Mouse (Mus musculus) MEL (cell line): ENCODE data around the gene Gm45521. TPM values are rescaled to one million over a fixed set of nuclear protein-coding genes. Genes with fewer than 3 reads are reported as not detected.

Experiments used
- DNase-seq: peaks from one replicate; pipeline ENCODE4 v3.0.0; 2011; ENCODE audit warnings: low read depth, low spot score
- H3K27ac ChIP-seq: 2 replicates; pipeline ENCODE4 v1.5.1; 2012; ENCODE audit warnings: low read depth, mild to moderate bottlenecking, control low read depth, low read length, moderate library complexity; ENCODE audit not compliant: control insufficient read depth
- H3K27me3 ChIP-seq, 2 experiments: fragments of 150-350 bp in 1 of 2; sonication (generic) in 1 of 2; 2 replicates each; pipeline ENCODE4 v1.6.1; 2012; ENCODE audit warnings: low read length in 2 of 2, mild to moderate bottlenecking in 2 of 2, improper control_type of control experiment in 1 of 2, moderate library complexity in 1 of 2; ENCODE audit not compliant: insufficient read depth in 2 of 2, control insufficient read depth in 1 of 2
- H3K36me3 ChIP-seq, 2 experiments: 2 replicates each; pipeline ENCODE4 v1.6.1; 2012 to 2014; ENCODE audit warnings: low read length in 2 of 2, improper control_type of control experiment in 1 of 2, inconsistent platforms in 1 of 2, mild to moderate bottlenecking in 1 of 2; ENCODE audit not compliant: insufficient read depth in 2 of 2, control insufficient read depth in 1 of 2
- H3K4me1 ChIP-seq, 2 experiments: fragments of 150-350 bp in 1 of 2; sonication (generic) in 1 of 2; 2 replicates each; pipeline ENCODE4 v1.6.1; 2012; ENCODE audit warnings: low read length in 2 of 2, improper control_type of control experiment in 1 of 2, mild to moderate bottlenecking in 1 of 2; ENCODE audit not compliant: insufficient read depth in 2 of 2, control insufficient read depth in 1 of 2
- H3K4me3 ChIP-seq, 2 experiments: fragments of 150-350 bp in 1 of 2; sonication (generic) in 1 of 2; 2 replicates each; pipeline ENCODE4 v1.5.1; 2012; ENCODE audit warnings: low read depth in 2 of 2, low read length in 2 of 2, mild to moderate bottlenecking in 2 of 2, moderate library complexity in 2 of 2, control low read depth in 1 of 2, improper control_type of control experiment in 1 of 2; ENCODE audit not compliant: control insufficient read depth in 1 of 2, insufficient read depth in 1 of 2
- H3K79me2 ChIP-seq: 2 replicates; pipeline ENCODE4 v1.6.1; 2012; ENCODE audit warnings: mild to moderate bottlenecking, low read length, moderate library complexity; ENCODE audit not compliant: control insufficient read depth, poor library complexity, insufficient read depth
- H3K9ac ChIP-seq: 2 replicates; pipeline ENCODE4 v1.6.1; 2012; ENCODE audit warnings: low read depth, mild to moderate bottlenecking, control low read depth, low read length, moderate library complexity; ENCODE audit not compliant: control insufficient read depth, poor library complexity, severe bottlenecking
- H3K9me3 ChIP-seq: fragments of 150-350 bp; sonication (generic); replicated peaks from 2 replicates; pipeline ENCODE4 v1.6.1; 2012; ENCODE audit warnings: mild to moderate bottlenecking, low read length, improper control_type of control experiment, moderate library complexity; ENCODE audit not compliant: insufficient read depth
- BHLHE40 ChIP-seq: IDR thresholded peaks from 2 replicates; pipeline ENCODE4 v1.6.1; 2012; ENCODE audit warnings: low read depth, mild to moderate bottlenecking, inconsistent platforms, low read length, improper control_type of control experiment, borderline replicate concordance
- CHD1 ChIP-seq: IDR thresholded peaks from 2 replicates; pipeline ENCODE4 v1.6.1; 2012; ENCODE audit warnings: low read depth, mild to moderate bottlenecking, inconsistent platforms, low read length, improper control_type of control experiment
- CTCF ChIP-seq, 3 experiments: IDR thresholded peaks in 2 of 3; conservative IDR thresholded peaks in 1 of 3; 2 replicates each; pipeline ENCODE4 v1.5.1; 2011 to 2012; ENCODE audit warnings: low read length in 3 of 3, low read depth in 2 of 3, mild to moderate bottlenecking in 2 of 3, improper control_type of control experiment in 1 of 3, inconsistent platforms in 1 of 3, mixed read lengths in 1 of 3, moderate library complexity in 1 of 3; ENCODE audit not compliant: control insufficient read depth in 1 of 3, insufficient read depth in 1 of 3, poor library complexity in 1 of 3, severe bottlenecking in 1 of 3
- E2F4 ChIP-seq: IDR thresholded peaks from 2 replicates; pipeline ENCODE4 v1.6.1; 2011; ENCODE audit warnings: low read depth, low read length, improper control_type of control experiment, borderline replicate concordance
- ELF1 ChIP-seq: IDR thresholded peaks from 2 replicates; pipeline ENCODE4 v1.6.1; 2014; ENCODE audit warnings: low read depth, mild to moderate bottlenecking, inconsistent platforms, low read length, improper control_type of control experiment, moderate library complexity
- EP300 ChIP-seq, 2 experiments: IDR thresholded peaks; 2 replicates each; pipeline ENCODE4 v1.6.1; 2011; ENCODE audit warnings: improper control_type of control experiment in 2 of 2, low read length in 2 of 2, low read depth in 1 of 2, mild to moderate bottlenecking in 1 of 2
- ETS1 ChIP-seq: IDR thresholded peaks from 2 replicates; pipeline ENCODE4 v1.6.1; 2012; ENCODE audit warnings: low read depth, mild to moderate bottlenecking, inconsistent platforms, low read length, improper control_type of control experiment, moderate library complexity
- GABPA ChIP-seq: IDR thresholded peaks from 2 replicates; pipeline ENCODE4 v1.6.1; 2012; ENCODE audit warnings: low read depth, mild to moderate bottlenecking, inconsistent platforms, low read length, improper control_type of control experiment, moderate library complexity
- GATA1 ChIP-seq: IDR thresholded peaks from 2 replicates; pipeline ENCODE4 v1.6.1; 2011; ENCODE audit warnings: low read depth, low read length, improper control_type of control experiment
- HCFC1 ChIP-seq: IDR thresholded peaks from 2 replicates; pipeline ENCODE4 v1.6.1; 2012; ENCODE audit warnings: low read depth, mild to moderate bottlenecking, inconsistent platforms, low read length, improper control_type of control experiment, moderate library complexity
- JUND ChIP-seq: IDR thresholded peaks from 2 replicates; pipeline ENCODE4 v1.6.1; 2011; ENCODE audit warnings: low read depth, mild to moderate bottlenecking, improper control_type of control experiment, low read length
- MAFK ChIP-seq: IDR thresholded peaks from 2 replicates; pipeline ENCODE4 v1.6.1; 2011; ENCODE audit warnings: low read depth, mild to moderate bottlenecking, low read length, improper control_type of control experiment, borderline replicate concordance
- MAX ChIP-seq: IDR thresholded peaks from 2 replicates; pipeline ENCODE4 v1.6.1; 2011; ENCODE audit warnings: low read length, improper control_type of control experiment
- MEF2A ChIP-seq: IDR thresholded peaks from 2 replicates; pipeline ENCODE4 v1.6.1; 2014; ENCODE audit warnings: low read depth, mild to moderate bottlenecking, inconsistent platforms, low read length, improper control_type of control experiment; ENCODE audit not compliant: poor library complexity, insufficient replicate concordance, severe bottlenecking; ENCODE audit errors: extremely low read depth
- MXI1 ChIP-seq: IDR thresholded peaks from 2 replicates; pipeline ENCODE4 v1.6.1; 2011; ENCODE audit warnings: mild to moderate bottlenecking, low read depth, low read length, improper control_type of control experiment
- MYB ChIP-seq: IDR thresholded peaks from 2 replicates; pipeline ENCODE4 v1.6.1; 2011; ENCODE audit warnings: mild to moderate bottlenecking, low read depth, low read length, improper control_type of control experiment
- NRF1 ChIP-seq: IDR thresholded peaks from 2 replicates; pipeline ENCODE4 v1.6.1; 2014; ENCODE audit warnings: low read depth, mild to moderate bottlenecking, inconsistent platforms, low read length, improper control_type of control experiment, moderate library complexity; ENCODE audit not compliant: poor library complexity, insufficient read depth, severe bottlenecking
- POLR2AphosphoS2 ChIP-seq: IDR thresholded peaks from 2 replicates; pipeline ENCODE4 v1.6.1; 2011; ENCODE audit warnings: low read length, improper control_type of control experiment
- RAD21 ChIP-seq: IDR thresholded peaks from 2 replicates; pipeline ENCODE4 v1.6.1; 2011; ENCODE audit warnings: mild to moderate bottlenecking, low read depth, low read length, improper control_type of control experiment
- TCF12 ChIP-seq: IDR thresholded peaks from 2 replicates; pipeline ENCODE4 v1.6.1; 2014; ENCODE audit warnings: low read depth, mild to moderate bottlenecking, inconsistent platforms, low read length, improper control_type of control experiment, moderate library complexity
- UBTF ChIP-seq: IDR thresholded peaks from 2 replicates; pipeline ENCODE4 v1.6.1; 2012; ENCODE audit warnings: low read depth, mild to moderate bottlenecking, inconsistent platforms, low read length, improper control_type of control experiment, moderate library complexity, borderline replicate concordance; ENCODE audit not compliant: insufficient read depth
- USF1 ChIP-seq: IDR thresholded peaks from 2 replicates; pipeline ENCODE4 v1.6.1; 2014; ENCODE audit warnings: low read depth, mild to moderate bottlenecking, inconsistent platforms, low read length, improper control_type of control experiment, moderate library complexity
- ZMIZ1 ChIP-seq: IDR thresholded peaks from 2 replicates; pipeline ENCODE4 v1.6.1; 2012; ENCODE audit warnings: low read depth, mild to moderate bottlenecking, inconsistent platforms, low read length, improper control_type of control experiment, moderate library complexity
- ZNF384 ChIP-seq: IDR thresholded peaks from 2 replicates; pipeline ENCODE4 v1.6.1; 2012; ENCODE audit warnings: low read depth, mild to moderate bottlenecking, inconsistent platforms, low read length, improper control_type of control experiment
- polyA plus RNA-seq, 2 experiments: library from polyadenylated mRNA; stranded (reverse) in 1 of 2; unstranded in 1 of 2; fragments of >175 nt in 1 of 2; fragments of >200 nt in 1 of 2; gene quantifications; 2 replicates each; pipeline versions ENCODE4 v1.2.1 to v1.2.4; 2012; ENCODE audit warnings: low replicate concordance in 2 of 2, low read depth in 1 of 2; ENCODE audit not compliant: insufficient read length in 2 of 2, insufficient read depth in 1 of 2, missing spikeins in 1 of 2
- total RNA-seq: library from RNA; depleted of rRNA; stranded (reverse); fragments of 300-350 nt; gene quantifications from 2 replicates; pipeline ENCODE4 v1.2.3, GENCODE M21; 2012

Gm45521 gene
- total and polyA plus RNA-seq, 3 experiments = not detected

DNA sequence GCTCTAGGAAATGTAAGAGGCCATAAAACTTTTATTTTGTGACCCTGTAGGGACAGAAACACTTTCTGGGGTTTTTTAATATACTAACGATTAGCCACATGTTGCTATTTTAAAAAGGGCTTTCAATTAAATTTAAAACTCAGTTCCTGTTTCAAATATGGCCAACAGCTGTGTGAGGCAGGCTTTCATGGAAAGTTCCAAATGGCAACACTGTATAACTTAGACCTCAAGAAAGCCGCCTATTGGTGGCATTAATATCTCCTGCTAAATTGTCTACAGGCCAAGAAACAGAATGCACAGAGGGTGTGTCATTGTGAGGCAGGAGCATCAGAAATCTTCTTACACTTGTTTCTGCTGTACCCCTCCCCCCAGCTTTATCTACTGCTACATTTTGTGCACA is 50.4 kb downstream of the Gm45521 start:
- TF ChIP-seq GATA1 (no peak), ETS1 (no peak), GABPA (no peak), MAFK (no peak), ELF1 (no peak), CHD1 (no peak), ZMIZ1 (no peak), JUND (no peak), MEF2A (no peak), EP300 (IDR thresholded peaks at IDR 0.05; ENCODE audit: low read depth in 1 of 2, low read length in 2 of 2) (no peak), NRF1 (no peak), BHLHE40 (no peak), MYB (no peak), ZNF384 (no peak), HCFC1 (no peak), MAX (no peak)
- H3K4me1 ChIP-seq = no peaks in the 10 kb centered on the region
- H3K79me2 ChIP-seq = no peaks in the 10 kb centered on the region
- DNase-seq = no peak
- no peak overlapping the region for H3K4me3 ChIP-seq
- H3K9ac ChIP-seq = no peak overlapping the region
- H3K27ac ChIP-seq = no peak overlapping the region
- no peaks in the 10 kb centered on the region for H3K9me3 ChIP-seq
- H3K36me3 ChIP-seq = no peaks in the 10 kb centered on the region
- 0 out of 4 replicates have a peak, but pooled peaks cover 0 to 2% of the 10 kb centered on the region in 2 experiments for H3K27me3 ChIP-seq

DNA sequence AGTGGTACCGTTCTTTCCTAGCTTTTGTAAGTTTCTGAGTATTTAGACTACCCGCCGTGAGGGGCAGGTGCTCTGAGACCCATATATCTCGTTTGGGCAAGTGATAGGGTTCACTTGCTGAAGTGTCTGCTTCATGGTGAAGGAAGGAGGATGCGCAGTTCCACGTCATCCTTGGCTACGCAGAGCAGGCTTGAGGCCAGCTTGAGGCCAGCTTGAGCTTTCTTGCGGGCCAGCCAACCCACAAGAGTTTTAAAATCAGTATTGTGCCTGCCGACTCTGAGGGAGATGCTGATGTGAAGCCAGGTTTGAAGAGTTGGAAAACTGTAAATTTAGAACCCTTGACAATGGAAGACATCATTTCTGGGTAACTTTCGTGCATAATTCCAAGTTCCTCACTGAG is 50.8 kb downstream of the Gm45521 start:
- no peaks in the 10 kb centered on the region for H3K9me3 ChIP-seq
- DNase-seq = no peak
- no peak overlapping the region for H3K4me3 ChIP-seq
- TF ChIP-seq CTCF (IDR thresholded peaks at IDR 0.05 in 2 of 3, conservative IDR thresholded peaks at IDR 0.05 in 1 of 3; ENCODE audit: control insufficient read depth in 1 of 3, insufficient read depth in 1 of 3, low read depth in 2 of 3, low read length in 3 of 3, poor library complexity in 1 of 3, severe bottlenecking in 1 of 3) (no peak), UBTF (no peak), ETS1 (no peak), BHLHE40 (no peak), RAD21 (no peak), E2F4 (no peak), TCF12 (no peak), USF1 (no peak), ELF1 (no peak), MXI1 (no peak), POLR2AphosphoS2 (no peak)
- no peaks in the 10 kb centered on the region for H3K4me1 ChIP-seq
- H3K9ac ChIP-seq = no peak overlapping the region
- H3K27me3 ChIP-seq = 0 out of 4 replicates have a peak, but pooled peaks cover 0 to 4% of the 10 kb centered on the region in 2 experiments
- no peak overlapping the region for H3K27ac ChIP-seq
- H3K36me3 ChIP-seq = no peaks in the 10 kb centered on the region
- no peaks in the 10 kb centered on the region for H3K79me2 ChIP-seq
